Mouse (Mus musculus) intestine, embryonic 15.5 days (tissue): ENCODE results near the gene Prss22. TPM values are rescaled to one million over a fixed set of nuclear protein-coding genes. Genes with fewer than 3 reads are reported as not detected.
"Not testable (repeated sequence)": the region's sequence is repeated elsewhere in the genome, so short reads cannot be mapped to it uniquely, and the experiment has no call there.

Source experiments
- ATAC-seq: fragments of 200-750 bp; cut with Nextera tagmentation; 2 replicates; pipeline ENCODE4 v1.8.0; 2017; ENCODE audit warnings: moderate TSS enrichment, moderate library complexity
- H3K27ac ChIP-seq: fragments of 300-500 bp; sonication (generic); 2 replicates; pipeline ENCODE4 v1.5.1; 2015; ENCODE audit warnings: mild to moderate bottlenecking, inconsistent platforms
- H3K27me3 ChIP-seq: fragments of 300-500 bp; sonication (generic); replicated peaks from 2 replicates; pipeline ENCODE4 v1.6.1; 2015; ENCODE audit warnings: inconsistent platforms
- H3K36me3 ChIP-seq: fragments of 300-500 bp; sonication (generic); 2 replicates; pipeline ENCODE4 v1.6.1; 2015; ENCODE audit warnings: inconsistent platforms
- H3K4me1 ChIP-seq: fragments of 300-500 bp; sonication (generic); replicated peaks from 2 replicates; pipeline ENCODE4 v1.6.1; 2015; ENCODE audit warnings: inconsistent platforms
- H3K4me2 ChIP-seq: fragments of 300-500 bp; sonication (generic); replicated peaks from 2 replicates; pipeline ENCODE4 v1.6.1; 2015; ENCODE audit warnings: mild to moderate bottlenecking, inconsistent platforms
- H3K4me3 ChIP-seq: fragments of 300-500 bp; sonication (generic); replicated peaks from 2 replicates; pipeline ENCODE4 v1.5.1; 2015; ENCODE audit warnings: inconsistent platforms
- H3K9ac ChIP-seq: fragments of 300-500 bp; sonication (generic); 2 replicates; pipeline ENCODE4 v1.6.1; 2015; ENCODE audit warnings: inconsistent platforms
- H3K9me3 ChIP-seq: fragments of 300-500 bp; sonication (generic); 2 replicates; pipeline ENCODE4 v1.6.1; 2016; ENCODE audit warnings: inconsistent platforms
- WGBS: fragments of 180-500 bp; shearing (Covaris S2); methylation state at CpG from one replicate; pipeline ENCODE4 v1.1.7; 2015; 5-methylcytosine and 5-hydroxymethylcytosine counted together
- polyA plus RNA-seq: library from polyadenylated mRNA; unstranded; fragments of >200 nt; fragmentation: Nextera tagmentation; extraction: Ambion mirVana; gene quantifications from 2 replicates; pipeline ENCODE4 v1.2.1, GENCODE M21; 2015

Prss22 gene
- polyA plus RNA-seq, 1 experiment from 2014 or later, result not detected

GRCm38 (mm10) chr17:23966658-23967401 lies 31.1 kb downstream of the Prss22 start:
- Histone ChIP-seq H3K4me2 (peak overlapping the region; percentile 25), H3K27me3 (no peaks in the 10 kb centered on the region), H3K4me3 (no peak overlapping the region), H3K4me1 (peaks cover 13% of the 10 kb centered on the region; the same call in 1 of the 2 replicates), H3K27ac (peak overlapping the region; percentile 90), H3K9ac (no peak overlapping the region), H3K9me3 (no peaks in the 10 kb centered on the region), H3K36me3 (no peaks in the 10 kb centered on the region)
- 73% methylated on average over 10 of the region's 10 CpGs for WGBS
- peak; percentile 94 for ATAC-seq

- H3K9ac ChIP-seq, result no peak overlapping the region
- no peaks in the 10 kb centered on the region for H3K27me3 ChIP-seq
- peaks cover 13% of the 10 kb centered on the region; the same call in 1 of the 2 replicates for H3K4me1 ChIP-seq
- H3K36me3 ChIP-seq, result no peaks in the 10 kb centered on the region
- ATAC-seq, result no peak
- no peak overlapping the region for H3K27ac ChIP-seq
- no peaks in the 10 kb centered on the region for H3K9me3 ChIP-seq
- WGBS, result 54% methylated on average over 6 of the region's 6 CpGs
- H3K4me3 ChIP-seq, result no peak overlapping the region
- no peak overlapping the region for H3K4me2 ChIP-seq
Measured at GRCm38 (mm10) chr17:23965805-23966425, 32.0 kb downstream of the Prss22 start.

- Histone ChIP-seq H3K27ac (peak overlapping the region; percentile 22), H3K27me3 (no peaks in the 10 kb centered on the region), H3K4me1 (peaks cover 14% of the 10 kb centered on the region)
Measured at GRCm38 (mm10) chr17:23961573-23962122, 36.3 kb downstream of the Prss22 start.

GRCm38 (mm10) chr17:23960084-23960738 lies 37.7 kb downstream of the Prss22 start:
- Histone ChIP-seq H3K27me3 (no peaks in the 10 kb centered on the region), H3K36me3 (no peaks in the 10 kb centered on the region), H3K4me1 (peaks cover 9% of the 10 kb centered on the region), H3K27ac (peak overlapping the region; percentile 56; the same call in 1 of the 2 replicates), H3K9me3 (no peaks in the 10 kb centered on the region), H3K4me2 (no peak overlapping the region), H3K9ac (no peak overlapping the region), H3K4me3 (no peak overlapping the region)
- ATAC-seq, result peak; percentile 86
- WGBS, result 37% methylated on average over 3 of the region's 3 CpGs

More at GRCm38 (mm10) chr17:23961573-23962122, 36.3 kb downstream of the Prss22 start:
- no peak overlapping the region for H3K4me3 ChIP-seq
- H3K9ac ChIP-seq, result no peak overlapping the region
- no peaks in the 10 kb centered on the region for H3K9me3 ChIP-seq
- 53% methylated on average over 4 of the region's 4 CpGs for WGBS
- ATAC-seq, result peak; percentile 56
- no peaks in the 10 kb centered on the region for H3K36me3 ChIP-seq
- H3K4me2 ChIP-seq, result no peak overlapping the region

- H3K27ac ChIP-seq, result no peak within 1 kb of the TSS
- H3K9ac ChIP-seq, result no peak within 1 kb of the TSS
- H3K27me3 ChIP-seq, result no peaks in the 10 kb centered on the region
- no peaks in the 10 kb centered on the region for H3K36me3 ChIP-seq
- H3K4me1 ChIP-seq, result peaks cover 8% of the 10 kb centered on the region
- ATAC-seq, result no peak
- whole genome bisulfite sequencing, result 81% methylated on average over 5 of the region's 5 CpGs
- no peaks in the 10 kb centered on the region for H3K9me3 ChIP-seq
- H3K4me3 ChIP-seq, result no peak within 1 kb of the TSS
- no peak within 1 kb of the TSS for H3K4me2 ChIP-seq
Measured at GRCm38 (mm10) chr17:23955174-23955573, 42.7 kb downstream of the Prss22 start, which contains the start of gene Sbpl. Sbpl (minus strand) TSS chr17:23955274.

- not testable (repeated sequence) for H3K27me3 ChIP-seq, H3K36me3 ChIP-seq, H3K9me3 ChIP-seq, H3K4me1 ChIP-seq, H3K4me2 ChIP-seq, H3K27ac ChIP-seq, H3K4me3 ChIP-seq, ATAC-seq, H3K9ac ChIP-seq
- 70% methylated on average over 4 of the region's 4 CpGs for WGBS
Measured at GRCm38 (mm10) chr17:23950828-23951227, 47.1 kb downstream of the Prss22 start.

GRCm38 (mm10) chr17:23949068-23949467 lies 48.8 kb downstream of the Prss22 start:
- WGBS, result 80% methylated on average over 2 of the region's 2 CpGs
- H3K27me3 ChIP-seq, result no peaks in the 10 kb centered on the region
- no peak overlapping the region for H3K27ac ChIP-seq
- no peak for ATAC-seq
- H3K9me3 ChIP-seq, result no peaks in the 10 kb centered on the region
- no peaks in the 10 kb centered on the region for H3K4me1 ChIP-seq
- no peak overlapping the region for H3K9ac ChIP-seq
- no peak overlapping the region for H3K4me3 ChIP-seq
- no peaks in the 10 kb centered on the region for H3K36me3 ChIP-seq
- no peak overlapping the region for H3K4me2 ChIP-seq

GRCm38 (mm10) chr17:23947486-23947885 lies 50.4 kb downstream of the Prss22 start:
- H3K36me3 ChIP-seq, H3K9me3 ChIP-seq, H3K27me3 ChIP-seq, H3K4me1 ChIP-seq, H3K9ac ChIP-seq, H3K4me3 ChIP-seq, H3K27ac ChIP-seq, ATAC-seq, H3K4me2 ChIP-seq: not testable (repeated sequence)
- WGBS, result 78% methylated on average over 4 of the region's 4 CpGs

Other genes with a start within 250 kb of the Prss22 start
- gene Flywch1, start 226.5 kb downstream of the Prss22 start, polyA plus RNA-seq, result 48.3 and 49.4 TPM in 2 replicates
- gene Flywch2, start 212.0 kb downstream of the Prss22 start, polyA plus RNA-seq, result 14.7 TPM in 2 replicates
- gene Srrm2, start 207.6 kb downstream of the Prss22 start, polyA plus RNA-seq, result 408 and 435 TPM in 2 replicates
- gene Elob, start 169.0 kb downstream of the Prss22 start, polyA plus RNA-seq, result 939 and 946 TPM in 2 replicates
- 0.14 and 0.20 TPM in 2 replicates for gene Prss33, start 162.0 kb downstream of the Prss22 start, polyA plus RNA-seq
- gene Prss32, start 154.2 kb downstream of the Prss22 start, polyA plus RNA-seq, result 5.1 and 9.9 TPM in 2 replicates
- 2.1 and 3.3 TPM in 2 replicates for gene Prss41, start 153.9 kb downstream of the Prss22 start, polyA plus RNA-seq
- not detected in 2 replicates for gene Prss21, start 130.0 kb downstream of the Prss22 start, polyA plus RNA-seq
- not detected in 2 replicates for gene Dcpp1, start 117.2 kb downstream of the Prss22 start, polyA plus RNA-seq
- gene Dcpp2, start 117.2 kb downstream of the Prss22 start, polyA plus RNA-seq, result not detected in 2 replicates
- not detected in 2 replicates for gene Dcpp3, start 80.6 kb downstream of the Prss22 start, polyA plus RNA-seq
- not detected in 2 replicates for gene Sbp, start 56.4 kb downstream of the Prss22 start, polyA plus RNA-seq
- not detected in 2 replicates for gene Sbpl, start 42.8 kb downstream of the Prss22 start, polyA plus RNA-seq
- 1.4 and 2.2 TPM in 2 replicates for gene Prss30, start 17.5 kb downstream of the Prss22 start, polyA plus RNA-seq
- 0.11 and 0.18 TPM in 2 replicates for gene Prss27, start 40.0 kb upstream of the Prss22 start, polyA plus RNA-seq
- gene Kctd5, start 75.4 kb upstream of the Prss22 start, polyA plus RNA-seq, result 64.5 and 66.6 TPM in 2 replicates
- gene Pdpk1, start 152.8 kb upstream of the Prss22 start, polyA plus RNA-seq, result 35.8 and 36.0 TPM in 2 replicates
- gene Amdhd2, start 165.7 kb upstream of the Prss22 start, polyA plus RNA-seq, result 34.3 and 43.5 TPM in 2 replicates
- 572 and 634 TPM in 2 replicates for gene Atp6v0c, start 171.6 kb upstream of the Prss22 start, polyA plus RNA-seq
- 4.7 and 5.9 TPM in 2 replicates for gene Tbc1d24, start 207.5 kb upstream of the Prss22 start, polyA plus RNA-seq
- gene Ntn3, start 211.4 kb upstream of the Prss22 start, polyA plus RNA-seq, result 5.9 and 6.2 TPM in 2 replicates
- gene Tedc2, start 222.8 kb upstream of the Prss22 start, polyA plus RNA-seq, result 9.9 and 10.1 TPM in 2 replicates